Mouse (Mus musculus) left cerebral cortex, postnatal 14 days (tissue): ENCODE results near the gene H2-Aa. TPM values are rescaled to one million over a fixed set of nuclear protein-coding genes. Genes with fewer than 3 reads are reported as not detected.
A peak's percentile ranks its signal among the peaks of the same experiment; 100 is the strongest.

Experiments used
- DNase-seq, 2 experiments: peaks; one replicate each; pipeline ENCODE4 v3.0.0; 2021 to 2022; ENCODE audit warnings: low spot score in 2 of 2, mixed read lengths in 1 of 2
- intact Hi-C: fragments of 180-260 bp; cut with DNase I; formaldehyde crosslinking; loops from one replicate; pipeline ENCODE4 v1.15.1; 2025
- total RNA-seq, 2 experiments: library from RNA; stranded (reverse); gene quantifications; 2 replicates each; pipeline ENCODE4 v1.2.3; 2021

The H2-Aa gene
- total RNA-seq, 2 experiments from 2014 or later = 1.6 to 1.7 TPM

DNA sequence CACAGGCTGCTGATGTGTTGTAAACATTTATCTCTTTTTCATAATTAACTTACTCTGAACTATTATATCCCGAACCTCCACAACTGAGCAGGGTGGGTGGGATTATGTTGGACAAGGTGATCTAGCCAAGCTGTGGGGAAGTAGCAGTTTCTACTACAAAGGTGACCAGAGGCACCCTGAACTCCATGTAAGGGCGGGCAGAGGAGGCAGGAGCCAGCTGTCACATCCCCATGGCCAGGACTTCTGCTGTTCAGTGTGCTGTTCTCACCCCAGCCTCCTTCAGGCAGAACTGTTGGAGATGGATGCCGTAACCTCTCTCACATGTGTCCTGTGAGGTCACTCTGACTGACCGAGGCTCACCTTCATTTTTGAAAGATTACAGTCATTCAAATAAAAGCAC is 17.8 kb downstream of the H2-Aa start:
- intact Hi-C loops = no loop called here
- no peak for DNase-seq

GRCm38 (mm10) chr17:34268748-34269147 is 18.9 kb downstream of the H2-Aa start:
- no peak for DNase-seq
- intact Hi-C loops = no loop called here

DNA sequence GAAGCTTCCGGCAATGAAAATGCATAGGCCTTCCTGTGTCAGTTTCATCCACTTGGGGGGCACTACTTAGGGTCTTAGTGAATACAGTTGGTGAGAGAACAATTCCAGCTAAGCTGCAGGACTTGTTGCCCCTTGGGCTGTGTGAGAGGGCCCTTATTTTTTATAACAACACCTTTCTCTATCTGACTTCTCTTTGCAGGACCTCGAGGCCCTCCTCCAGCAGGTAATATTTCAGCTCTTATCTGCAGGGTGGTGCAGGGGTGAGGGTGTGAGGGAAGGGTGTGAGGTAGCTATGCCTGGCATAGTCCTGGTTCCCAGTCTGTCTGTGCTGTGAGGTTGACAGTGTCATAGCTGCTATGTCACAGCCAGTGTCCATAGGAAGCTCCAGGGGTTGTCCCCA is 19.4 kb downstream of the H2-Aa start:
- no peak for DNase-seq
- intact Hi-C loops = no loop called here

GRCm38 (mm10) chr17:34264452-34265351 is 22.9 kb downstream of the H2-Aa start:
- intact Hi-C loops = no loop called here

DNA sequence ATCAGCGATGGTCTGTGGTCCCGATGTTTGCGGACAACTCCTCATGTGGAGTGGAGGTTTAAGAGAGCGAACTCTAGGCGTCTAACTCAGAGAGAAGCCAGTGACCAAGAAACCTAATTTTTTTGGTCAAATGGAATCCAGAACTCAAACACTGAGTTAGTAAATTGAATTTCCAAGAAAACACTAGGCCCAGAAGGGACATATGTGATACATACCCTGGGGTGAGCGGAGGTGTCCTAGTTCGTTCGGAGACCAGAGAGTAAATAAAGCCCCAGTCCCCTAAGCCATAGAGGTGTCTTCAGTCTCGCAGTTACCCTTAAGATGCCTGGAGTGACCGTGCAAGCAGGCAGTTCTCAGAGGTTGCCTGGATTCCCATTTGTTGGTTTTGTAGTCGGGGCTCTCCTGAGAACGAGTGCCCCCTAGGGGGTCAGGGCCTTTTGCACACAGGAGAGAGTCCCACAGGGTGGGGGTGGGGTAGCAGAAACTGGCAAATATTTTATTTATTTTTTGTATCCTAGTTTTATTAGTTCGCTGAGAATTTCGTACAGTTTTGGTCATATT is 23.7 kb downstream of the H2-Aa start:
- no peak for DNase-seq
- intact Hi-C loops = no loop called here

More at GRCm38 (mm10) chr17:34264452-34265351, 22.9 kb downstream of the H2-Aa start:
- DNase-seq = no peak

DNA sequence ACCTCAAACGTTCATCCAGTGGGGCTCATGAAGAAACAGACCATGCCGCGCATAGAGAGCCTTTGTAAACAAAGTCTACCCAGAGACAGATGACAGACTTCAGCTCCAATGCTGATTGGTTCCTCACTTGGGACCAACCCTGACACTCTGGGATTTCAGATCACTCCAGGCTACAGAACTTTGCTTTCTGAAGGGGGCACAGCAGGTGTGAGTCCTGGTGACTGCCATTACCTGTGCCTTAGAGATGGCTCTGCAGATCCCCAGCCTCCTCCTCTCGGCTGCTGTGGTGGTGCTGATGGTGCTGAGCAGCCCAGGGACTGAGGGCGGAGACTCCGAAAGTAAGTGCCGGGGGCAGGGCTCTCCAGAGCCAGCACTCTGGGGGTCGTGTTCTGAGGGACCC is 24.6 kb downstream of the H2-Aa start:
- intact Hi-C loops = no loop called here
- DNase-seq = peak; percentile 80 to 83

DNA sequence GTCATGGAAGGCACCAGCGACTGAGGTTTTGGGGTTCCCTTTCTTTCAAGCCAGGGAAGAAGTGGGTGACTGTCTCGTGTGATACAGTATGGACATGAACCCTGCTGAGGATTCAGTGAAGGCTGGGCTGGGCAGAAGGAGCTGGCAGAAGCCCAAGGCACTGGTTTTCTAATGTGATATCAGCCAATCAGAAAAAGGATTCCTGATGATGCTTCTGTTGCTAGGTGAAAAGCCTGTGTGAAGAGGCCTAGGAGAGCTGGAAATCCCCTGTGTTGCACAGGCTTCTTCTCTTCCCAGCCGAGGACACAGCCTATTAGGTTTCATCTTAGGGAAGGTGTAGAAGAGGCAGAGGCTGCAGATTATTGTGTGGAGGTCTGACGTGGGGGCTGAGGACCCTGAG is 26.1 kb downstream of the H2-Aa start:
- DNase-seq = peak; percentile 85 to 92
- intact Hi-C loops = no loop called here

- intact Hi-C loops = no loop called here
- DNase-seq = no peak
Observed at GRCm38 (mm10) chr17:34260551-34260950, 27.1 kb downstream of the H2-Aa start.

- peak; percentile 85 to 90 for DNase-seq
- intact Hi-C loops = no loop called here
Observed at GRCm38 (mm10) chr17:34257594-34258375, 29.8 kb downstream of the H2-Aa start, which contains the start of gene H2-Ab1. Gene H2-Ab1 (plus strand): TSS chr17:34257689.

DNA sequence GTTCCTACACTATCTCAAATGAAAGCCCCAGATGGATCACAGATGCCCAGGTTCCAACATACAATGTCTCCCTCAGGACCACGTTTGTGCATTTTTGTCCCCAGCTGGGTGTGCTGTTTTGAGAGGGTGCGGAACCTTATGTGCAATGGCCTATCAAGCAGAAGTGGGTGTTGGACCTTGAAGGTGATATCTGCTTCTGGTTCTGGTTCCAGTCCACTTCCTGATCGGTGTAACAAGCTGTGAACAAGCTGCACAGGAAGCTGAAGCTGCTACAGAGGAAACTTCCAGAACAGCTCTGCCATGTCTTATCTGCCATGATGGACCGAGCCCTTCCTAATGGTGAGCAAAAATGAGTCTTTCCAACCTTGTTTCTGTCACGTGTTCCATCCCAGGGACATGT is 31.1 kb downstream of the H2-Aa start:
- no peak for DNase-seq
- intact Hi-C loops = no loop called here

DNA sequence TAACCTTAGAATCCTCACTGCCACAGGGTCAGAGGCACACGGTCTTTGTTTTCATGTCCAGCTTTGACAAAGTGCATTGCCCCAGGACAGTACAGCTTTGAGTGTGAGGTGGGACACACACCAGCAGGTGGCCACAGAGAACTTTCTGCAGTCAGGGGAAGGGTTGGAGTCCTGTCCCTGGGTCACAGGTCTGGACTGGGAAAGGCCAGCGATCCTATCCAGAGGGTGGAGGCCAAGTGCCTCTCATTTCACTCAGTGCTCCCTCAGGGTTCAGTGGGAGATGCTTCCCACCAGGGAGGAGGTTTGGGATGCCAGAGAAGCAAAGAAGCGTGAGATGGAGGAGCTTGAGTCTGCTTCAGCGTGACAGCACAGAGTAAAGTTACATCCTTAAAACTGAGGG is 36.0 kb downstream of the H2-Aa start:
- no peak for DNase-seq

DNA sequence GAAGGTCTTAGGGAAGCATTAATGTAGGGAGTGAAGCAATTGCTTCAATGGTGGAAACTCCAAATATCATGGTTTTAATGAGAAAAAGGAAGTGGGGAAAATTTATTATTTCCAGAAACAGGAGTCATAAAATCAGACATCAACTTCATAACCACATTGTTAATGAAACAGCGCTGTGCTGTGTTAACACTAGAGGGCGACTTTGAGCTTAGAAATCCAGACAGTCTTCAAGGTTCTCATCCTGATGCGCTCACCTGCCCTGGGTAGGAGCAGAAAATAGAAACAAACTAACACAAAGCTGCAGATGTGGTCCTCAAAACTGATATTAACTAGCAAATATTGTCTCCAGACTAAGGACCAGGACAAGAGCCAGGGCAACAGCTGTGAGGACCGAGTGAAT is 37.7 kb downstream of the H2-Aa start:
- intact Hi-C loops = loop anchor here (2.0 to 5.0 kb wide), 3 partner anchors 63 to 162 kb away; no protein-coding TSS in a partner anchor
- DNase-seq = peak; percentile 65 to 67

More for the DNA sequence above, 36.0 kb downstream of the H2-Aa start:
- intact Hi-C loops = loop anchor here (2.0 kb wide), 2 partner anchors 61 to 97 kb away; no protein-coding TSS in a partner anchor

GRCm38 (mm10) chr17:34249361-34249760 is 38.3 kb downstream of the H2-Aa start:
- intact Hi-C loops = loop anchor here (5.0 kb wide), 1 partner anchor 163 kb away; no protein-coding TSS in a partner anchor
- no peak for DNase-seq

DNA sequence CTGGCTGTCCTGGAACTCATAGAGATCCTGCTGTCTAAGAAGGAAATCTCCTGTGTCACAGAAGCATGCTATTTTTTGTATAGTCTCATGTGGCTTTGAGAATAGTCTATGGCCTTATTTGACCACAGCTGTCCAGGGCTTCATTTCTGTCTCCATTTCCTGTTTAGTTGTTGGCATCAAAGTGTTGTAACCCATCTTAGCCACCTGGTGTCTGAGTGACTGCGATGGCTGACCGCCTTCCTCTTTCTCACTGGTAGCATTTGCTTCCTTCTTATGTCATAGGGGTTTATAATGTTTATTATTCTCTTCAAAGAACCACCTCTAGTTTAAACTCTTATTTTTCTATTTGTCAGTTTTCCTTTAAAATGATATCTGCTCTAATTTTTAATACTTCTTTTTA is 38.9 kb downstream of the H2-Aa start:
- intact Hi-C loops = loop anchor here (5.0 kb wide), 1 partner anchor 164 kb away; no protein-coding TSS in a partner anchor
- DNase-seq = no peak

GRCm38 (mm10) chr17:34247047-34247446 is 40.6 kb downstream of the H2-Aa start:
- intact Hi-C loops = loop anchor here (5.0 kb wide), 1 partner anchor 165 kb away; no protein-coding TSS in a partner anchor
- DNase-seq = no peak

- no peak for DNase-seq
Observed at GRCm38 (mm10) chr17:34244656-34245055, 43.0 kb downstream of the H2-Aa start.

GRCm38 (mm10) chr17:34240916-34241315 is 46.7 kb downstream of the H2-Aa start:
- intact Hi-C loops = no loop called here
- no peak for DNase-seq

More at GRCm38 (mm10) chr17:34244656-34245055, 43.0 kb downstream of the H2-Aa start:
- intact Hi-C loops = loop anchor here (5.0 kb wide), 1 partner anchor 168 kb away; no protein-coding TSS in a partner anchor

- no peak for DNase-seq
- intact Hi-C loops = no loop called here
Observed at GRCm38 (mm10) chr17:34240366-34240765, 47.3 kb downstream of the H2-Aa start.

- intact Hi-C loops = loop anchor here (10.0 kb wide), 1 partner anchor 135 kb away; no protein-coding TSS in a partner anchor
- DNase-seq = no peak
Observed at GRCm38 (mm10) chr17:34239601-34240041, 48.0 kb downstream of the H2-Aa start.
